Mouse (Mus musculus): ENCODE measurements around the gene Sema3a. TPM values are rescaled to one million over a fixed set of nuclear protein-coding genes. Genes with fewer than 3 reads are reported as not detected.

The Sema3a gene
- total RNA-seq, 1 experiment, result 0.62 TPM

DNA sequence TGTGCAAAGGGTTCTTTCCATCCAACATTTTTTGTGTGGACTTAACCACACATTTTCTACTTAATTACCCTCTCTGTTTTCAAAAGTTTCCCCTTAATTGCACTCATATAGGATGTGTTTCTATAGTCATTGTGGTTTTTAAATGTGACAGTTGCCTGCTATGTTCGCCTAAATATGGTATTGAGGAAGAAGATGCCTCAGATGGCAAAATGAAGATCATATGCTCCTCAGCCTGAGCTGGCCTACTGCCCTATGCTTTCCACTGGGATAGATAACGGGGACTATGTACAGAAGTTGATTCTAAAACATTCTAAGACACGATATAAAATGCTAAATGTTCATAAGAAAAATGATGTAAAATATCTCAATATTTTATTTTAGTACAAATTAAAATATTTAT is 138.3 kb downstream of the Sema3a start:
- Histone ChIP-seq H3K9me3 (ENCODE audit: control insufficient read depth, insufficient read depth, low read depth, low read length) (no peaks in the 10 kb centered on the region), H3K9ac (ENCODE audit: insufficient read depth, low read depth, low read length, poor library complexity, severe bottlenecking) (no peak overlapping the region), H3K27ac (ENCODE audit: insufficient read depth, low read depth, low read length, poor library complexity, severe bottlenecking) (no peak overlapping the region), H3K36me3 (ENCODE audit: control insufficient read depth, insufficient read depth, low read length, poor library complexity, severe bottlenecking) (no peaks in the 10 kb centered on the region), H3K4me3 (ENCODE audit: insufficient read depth in 1 of 2, low read depth in 1 of 2, low read length in 2 of 2, poor library complexity in 1 of 2, severe bottlenecking in 1 of 2) (no peak overlapping the region), H3K4me1 (ENCODE audit: control insufficient read depth in 2 of 2, insufficient read depth in 2 of 2, low read length in 2 of 2, poor library complexity in 1 of 2) (no peaks in the 10 kb centered on the region)
- in situ Hi-C loops (cut with MboI; ENCODE audit: low sequenced_read_pairs in 2 of 2, unreplicated experiment in 2 of 2), result no loop called here
- TF ChIP-seq HCFC1 (IDR thresholded peaks at IDR 0.05; ENCODE audit: borderline replicate concordance, insufficient read depth, low read length) (no peak), ZC3H11A (IDR thresholded peaks at IDR 0.05; ENCODE audit: borderline replicate concordance, low read depth, low read length) (no peak), ZNF384 (IDR thresholded peaks at IDR 0.05; ENCODE audit: low read depth, low read length) (no peak), CHD2 (IDR thresholded peaks at IDR 0.05; ENCODE audit: low read depth, low read length) (no peak), MAFK (IDR thresholded peaks at IDR 0.05; ENCODE audit: insufficient read depth, low read depth, low read length) (no peak)
- DNase-seq (ENCODE audit: low read depth, low spot score), result no peak

DNA sequence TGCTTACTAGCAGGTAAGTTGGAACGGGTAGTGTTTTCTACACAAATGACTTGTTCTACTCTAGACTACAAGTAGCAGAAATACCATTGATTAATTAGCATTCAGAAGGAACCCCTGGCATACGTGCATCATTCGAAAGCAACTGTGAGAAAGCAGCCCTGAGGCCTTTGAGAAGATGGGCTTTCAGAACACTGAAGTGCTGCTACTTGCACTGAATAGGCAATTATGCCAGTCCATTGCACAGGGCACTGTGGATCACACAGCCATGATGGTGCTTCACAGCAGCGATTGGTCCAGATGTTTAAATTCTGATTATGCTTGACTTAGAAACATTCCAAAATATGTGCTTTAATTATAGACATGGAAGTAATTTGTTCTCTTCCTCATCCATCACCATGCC is 187.5 kb downstream of the Sema3a start:
- no peak for DNase-seq (ENCODE audit: low read depth, low spot score)
- no peaks in the 10 kb centered on the region for H3K9me3 ChIP-seq (ENCODE audit: control insufficient read depth, insufficient read depth, low read depth, low read length)
- in situ Hi-C loops (cut with MboI; ENCODE audit: low sequenced_read_pairs in 2 of 2, unreplicated experiment in 2 of 2), result no loop called here
- no peak overlapping the region for H3K9ac ChIP-seq (ENCODE audit: insufficient read depth, low read depth, low read length, poor library complexity, severe bottlenecking)
- H3K4me1 ChIP-seq (ENCODE audit: control insufficient read depth in 2 of 2, insufficient read depth in 2 of 2, low read length in 2 of 2, poor library complexity in 1 of 2), result no peaks in the 10 kb centered on the region
- H3K36me3 ChIP-seq (ENCODE audit: control insufficient read depth, insufficient read depth, low read length, poor library complexity, severe bottlenecking), result no peaks in the 10 kb centered on the region
- no peak overlapping the region for H3K4me3 ChIP-seq (ENCODE audit: insufficient read depth in 1 of 2, low read depth in 1 of 2, low read length in 2 of 2, poor library complexity in 1 of 2, severe bottlenecking in 1 of 2)
- no peak overlapping the region for H3K27ac ChIP-seq (ENCODE audit: insufficient read depth, low read depth, low read length, poor library complexity, severe bottlenecking)
- TF ChIP-seq ZNF384 (IDR thresholded peaks at IDR 0.05; ENCODE audit: low read depth, low read length) (no peak), HCFC1 (IDR thresholded peaks at IDR 0.05; ENCODE audit: borderline replicate concordance, insufficient read depth, low read length) (no peak), MAFK (IDR thresholded peaks at IDR 0.05; ENCODE audit: insufficient read depth, low read depth, low read length) (no peak), ZC3H11A (IDR thresholded peaks at IDR 0.05; ENCODE audit: borderline replicate concordance, low read depth, low read length) (no peak), CHD2 (IDR thresholded peaks at IDR 0.05; ENCODE audit: low read depth, low read length) (no peak)

DNA sequence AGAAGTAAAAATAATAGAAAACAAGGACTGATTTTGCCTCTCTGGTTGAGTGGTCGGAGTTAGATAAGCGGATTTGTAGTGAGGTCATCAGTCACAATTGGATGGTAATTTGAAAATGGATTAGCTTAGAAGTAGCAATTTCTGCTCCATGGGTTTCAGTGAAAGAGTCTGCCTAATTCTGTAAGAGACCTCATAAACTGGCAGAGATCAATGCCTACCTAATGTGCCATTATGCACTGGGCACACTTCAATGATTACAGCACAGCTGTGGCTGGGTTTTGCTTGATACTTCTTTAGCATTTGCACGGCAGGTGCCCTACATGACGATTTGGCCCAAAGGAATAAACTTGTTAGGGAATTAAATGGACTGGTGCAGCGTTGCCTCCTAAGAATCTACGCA is 188.8 kb downstream of the Sema3a start:
- DNase-seq (ENCODE audit: low read depth, low spot score), result no peak
- TF ChIP-seq MAFK (IDR thresholded peaks at IDR 0.05; ENCODE audit: insufficient read depth, low read depth, low read length) (no peak), HCFC1 (IDR thresholded peaks at IDR 0.05; ENCODE audit: borderline replicate concordance, insufficient read depth, low read length) (no peak), CHD2 (IDR thresholded peaks at IDR 0.05; ENCODE audit: low read depth, low read length) (no peak), ZC3H11A (IDR thresholded peaks at IDR 0.05; ENCODE audit: borderline replicate concordance, low read depth, low read length) (no peak), ZNF384 (IDR thresholded peaks at IDR 0.05; ENCODE audit: low read depth, low read length) (no peak)
- Histone ChIP-seq H3K9me3 (ENCODE audit: control insufficient read depth, insufficient read depth, low read depth, low read length) (no peaks in the 10 kb centered on the region), H3K9ac (ENCODE audit: insufficient read depth, low read depth, low read length, poor library complexity, severe bottlenecking) (no peak overlapping the region), H3K36me3 (ENCODE audit: control insufficient read depth, insufficient read depth, low read length, poor library complexity, severe bottlenecking) (no peaks in the 10 kb centered on the region), H3K4me3 (ENCODE audit: insufficient read depth in 1 of 2, low read depth in 1 of 2, low read length in 2 of 2, poor library complexity in 1 of 2, severe bottlenecking in 1 of 2) (no peak overlapping the region), H3K27ac (ENCODE audit: insufficient read depth, low read depth, low read length, poor library complexity, severe bottlenecking) (no peak overlapping the region), H3K4me1 (ENCODE audit: control insufficient read depth in 2 of 2, insufficient read depth in 2 of 2, low read length in 2 of 2, poor library complexity in 1 of 2) (0 out of 4 replicates have a peak, but pooled peaks cover 0 to 1% of the 10 kb centered on the region in 2 experiments)
- in situ Hi-C loops (cut with MboI; ENCODE audit: low sequenced_read_pairs in 2 of 2, unreplicated experiment in 2 of 2), result no loop called here

DNA sequence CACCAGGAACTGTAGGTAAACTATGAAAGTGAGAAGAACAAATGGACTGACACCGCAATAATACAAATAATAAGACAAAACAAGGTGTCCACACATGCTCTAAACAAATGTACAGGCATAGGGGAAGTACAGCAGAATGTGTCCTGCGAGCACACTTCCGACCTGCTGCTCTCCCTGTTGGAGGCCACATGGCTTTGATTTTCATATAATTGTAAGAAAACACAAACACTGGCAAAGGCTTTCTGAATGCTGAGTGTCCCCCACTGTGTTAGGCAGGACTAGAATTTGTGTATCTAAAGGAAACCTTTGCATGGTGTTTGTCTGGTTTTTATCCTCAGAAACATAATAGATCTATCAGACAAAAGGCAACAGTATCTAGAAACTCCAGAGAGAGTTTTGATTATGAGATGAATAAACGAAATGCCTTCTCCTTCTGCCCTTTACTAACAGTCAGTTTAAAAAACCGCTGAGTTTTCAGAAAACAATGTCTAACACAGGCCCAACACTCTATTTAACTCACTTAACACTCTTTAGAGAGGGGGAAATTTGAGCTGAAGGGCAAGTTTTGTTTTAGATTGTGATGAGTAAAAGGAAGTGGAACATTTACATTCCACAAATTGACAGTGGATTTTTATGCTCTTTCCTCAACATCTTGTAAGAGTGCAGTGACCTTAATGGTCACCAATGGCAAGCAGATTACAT is 193.7 kb downstream of the Sema3a start:
- H3K4me1 ChIP-seq (ENCODE audit: control insufficient read depth in 2 of 2, insufficient read depth in 2 of 2, low read length in 2 of 2, poor library complexity in 1 of 2), result 0 out of 4 replicates have a peak, but pooled peaks cover 0 to 3% of the 10 kb centered on the region in 2 experiments
- no peak overlapping the region for H3K4me3 ChIP-seq (ENCODE audit: insufficient read depth in 1 of 2, low read depth in 1 of 2, low read length in 2 of 2, poor library complexity in 1 of 2, severe bottlenecking in 1 of 2)
- H3K36me3 ChIP-seq (ENCODE audit: control insufficient read depth, insufficient read depth, low read length, poor library complexity, severe bottlenecking), result no peaks in the 10 kb centered on the region
- no peaks in the 10 kb centered on the region for H3K9me3 ChIP-seq (ENCODE audit: control insufficient read depth, insufficient read depth, low read depth, low read length)
- TF ChIP-seq HCFC1 (IDR thresholded peaks at IDR 0.05; ENCODE audit: borderline replicate concordance, insufficient read depth, low read length) (no peak), MAFK (IDR thresholded peaks at IDR 0.05; ENCODE audit: insufficient read depth, low read depth, low read length) (no peak), ZNF384 (IDR thresholded peaks at IDR 0.05; ENCODE audit: low read depth, low read length) (no peak), CHD2 (IDR thresholded peaks at IDR 0.05; ENCODE audit: low read depth, low read length) (no peak)
- no peak overlapping the region for H3K9ac ChIP-seq (ENCODE audit: insufficient read depth, low read depth, low read length, poor library complexity, severe bottlenecking)
- in situ Hi-C loops (cut with MboI; ENCODE audit: low sequenced_read_pairs in 2 of 2, unreplicated experiment in 2 of 2), result no loop called here
- DNase-seq (ENCODE audit: low read depth, low spot score), result no peak
- no peak overlapping the region for H3K27ac ChIP-seq (ENCODE audit: insufficient read depth, low read depth, low read length, poor library complexity, severe bottlenecking)

Data from ES-E14 (cell line).